Mouse (Mus musculus) cerebellum, postnatal 10 days (tissue): Measurements from ENCODE around the gene Megf11.

Experiments
- DNase-seq, 2 experiments: peaks; one replicate each; pipeline ENCODE4 v3.0.0; 2021; ENCODE audit warnings: mixed read lengths in 2 of 2

Gene Megf11

GRCm38 (mm10) chr9:64385511-64386465 is at the start of gene Megf11:
Gene Megf11 (plus strand): TSS chr9:64385626.
- peak; percentile 79 to 85 for DNase-seq

DNA sequence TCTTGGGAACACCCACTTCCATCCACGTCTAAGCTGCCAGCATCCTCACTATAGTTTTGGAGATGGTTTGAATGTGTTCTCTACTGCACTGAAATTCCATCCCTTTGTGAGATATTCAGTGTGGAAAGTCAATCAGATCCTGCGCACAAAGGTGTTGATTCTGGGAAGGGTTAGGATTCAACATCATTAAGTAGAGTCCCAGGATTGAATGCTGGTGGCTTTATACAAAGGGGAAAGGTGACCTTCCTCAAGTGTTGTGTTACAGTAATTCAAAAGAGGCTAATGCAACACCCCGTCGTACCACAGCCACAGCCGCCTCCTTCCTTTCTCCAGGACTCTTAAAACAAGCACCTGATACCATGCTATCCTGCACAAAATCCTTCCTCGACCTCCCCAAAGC is 49.6 kb upstream of the Megf11 start:
- no peak for DNase-seq

DNA sequence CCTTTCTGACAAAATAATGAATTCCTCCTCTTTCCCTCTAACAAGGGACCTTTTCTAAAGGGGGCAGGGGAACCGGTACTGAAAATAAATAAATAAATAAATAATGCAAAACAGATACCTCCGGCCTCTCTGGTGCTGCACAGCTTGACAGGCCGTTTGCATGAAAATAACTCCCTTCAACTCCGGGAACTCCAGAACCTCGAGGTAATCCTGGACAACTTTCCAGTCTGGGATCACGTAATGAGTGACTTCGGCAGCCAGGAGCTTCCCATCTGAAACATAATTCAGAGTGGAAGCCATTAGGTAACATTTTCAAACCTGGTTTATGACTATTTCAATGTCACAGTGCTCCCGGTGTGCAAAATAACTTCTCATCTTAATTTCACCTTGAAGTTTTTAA is 46.1 kb upstream of the Megf11 start:
- DNase-seq: no peak

- DNase-seq: peak; percentile 86 to 88
Observed at GRCm38 (mm10) chr9:64340351-64341253, 44.8 kb upstream of the Megf11 start.

DNA sequence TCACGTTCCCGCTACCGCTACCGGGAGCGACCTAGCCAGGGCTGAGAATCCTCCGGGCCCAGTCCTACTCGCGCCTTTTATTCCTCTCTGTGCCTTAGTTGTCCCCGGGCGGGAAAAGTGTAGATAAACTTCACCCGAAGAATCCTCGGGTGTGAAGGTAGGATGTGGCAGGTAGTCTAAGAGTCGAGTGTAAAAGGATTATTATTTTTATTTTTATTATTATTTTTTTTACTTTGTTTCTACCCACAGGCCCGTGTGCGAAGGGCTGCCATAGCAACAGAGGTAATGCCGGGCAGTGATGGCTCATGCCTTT is 44.2 kb upstream of the Megf11 start, which contains the start of gene Dis3l:
Dis3l (minus strand) TSS at position 35 of the 313 bp plus-strand sequence.
- DNase-seq: no peak

GRCm38 (mm10) chr9:64341671-64342070 is 43.8 kb upstream of the Megf11 start:
- no peak for DNase-seq

DNA sequence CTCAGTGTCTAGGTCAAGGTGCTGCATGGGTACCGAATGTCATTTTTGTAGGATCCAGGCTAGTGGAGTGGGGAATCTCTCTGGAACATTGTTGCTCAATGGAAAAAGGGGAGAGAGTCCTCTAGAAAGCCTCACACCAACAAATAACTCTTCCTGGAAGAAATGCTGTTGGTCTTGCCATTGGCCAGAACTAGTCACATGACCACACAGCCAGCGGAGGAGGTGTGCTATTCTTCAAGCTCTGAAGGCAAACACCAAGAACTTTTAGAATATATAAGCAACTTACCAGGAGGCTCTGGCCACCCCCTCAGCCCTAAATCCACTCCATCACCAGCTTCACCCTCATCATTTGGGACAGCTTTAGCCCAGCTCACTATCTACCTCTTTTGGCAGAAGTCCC is 41.8 kb upstream of the Megf11 start:
- DNase-seq: no peak

DNA sequence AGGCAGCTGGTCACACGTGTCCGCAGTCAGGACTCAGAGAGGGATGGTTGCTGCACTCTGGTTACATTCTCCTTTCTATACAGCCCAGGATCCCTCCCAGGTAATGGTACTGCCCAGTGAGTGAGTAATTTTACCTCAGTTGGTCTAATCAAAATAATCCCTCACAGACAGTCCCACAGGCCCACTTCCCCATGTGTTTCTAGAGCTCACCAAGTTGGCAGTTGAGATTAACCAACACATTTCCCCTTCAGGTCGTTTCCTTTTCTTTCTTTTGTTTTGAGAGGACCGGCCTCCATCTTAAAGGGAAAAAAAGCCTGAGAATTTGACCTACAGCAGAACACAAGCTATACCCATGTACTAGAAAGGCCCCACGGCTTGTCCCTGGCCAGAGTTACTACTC is 39.5 kb upstream of the Megf11 start:
- DNase-seq: no peak

DNA sequence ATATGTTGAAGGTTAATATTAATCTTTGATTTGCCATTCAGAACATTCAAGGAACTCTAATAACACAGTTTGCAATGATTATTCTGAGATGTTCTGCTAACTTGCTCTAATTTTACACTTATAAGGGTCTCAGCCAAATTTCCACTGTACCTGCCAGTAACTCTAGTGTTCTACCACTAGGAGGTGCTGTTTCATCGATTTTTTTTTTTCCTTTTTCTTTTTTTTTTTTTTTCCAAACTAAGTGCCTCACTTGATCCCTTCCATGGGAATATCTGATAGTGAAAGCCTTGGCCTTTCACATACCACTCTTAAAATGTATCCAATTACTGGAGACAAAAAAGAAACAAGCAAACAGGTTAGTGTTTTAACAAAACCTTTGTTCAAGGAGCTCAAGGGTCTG is 38.0 kb upstream of the Megf11 start:
- peak in 1 of 2 experiments; percentile 63 for DNase-seq

DNA sequence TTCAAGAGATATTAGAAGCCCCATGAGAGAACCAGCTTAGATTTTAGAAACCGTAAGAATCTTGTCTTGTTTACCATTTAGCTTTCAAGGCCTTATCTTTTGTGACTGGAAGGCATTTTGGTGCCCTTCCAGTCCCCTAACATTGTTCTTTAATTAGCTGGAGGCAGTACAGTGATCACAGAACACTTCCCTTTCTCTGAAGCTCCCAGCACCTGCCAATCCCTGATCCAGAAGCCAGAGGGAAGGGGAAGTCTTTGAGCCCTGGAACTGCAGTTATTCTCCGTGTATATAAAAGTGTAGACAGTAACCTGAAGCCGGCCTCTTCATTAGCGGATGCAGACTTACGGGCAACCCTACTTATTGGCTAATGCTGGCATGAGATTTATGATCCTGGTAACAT is 35.9 kb upstream of the Megf11 start:
- DNase-seq: no peak

DNA sequence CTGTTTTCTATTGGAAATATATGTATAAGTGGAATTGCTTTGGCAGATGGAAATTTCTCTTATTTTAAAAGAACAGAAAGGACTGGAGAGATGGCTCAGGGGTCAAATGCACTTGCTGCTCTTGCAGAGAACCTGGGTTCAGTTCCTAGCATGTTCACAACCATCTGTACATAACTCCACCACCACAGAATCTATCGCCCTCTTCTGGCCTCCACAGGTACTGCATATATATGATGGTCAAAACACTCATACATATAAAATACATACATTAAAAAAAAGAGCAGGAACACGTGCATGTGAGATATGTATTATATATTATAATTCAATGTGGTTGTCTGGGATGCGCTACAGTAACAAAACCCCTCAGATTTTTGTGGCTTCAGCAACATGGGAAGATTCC is 34.2 kb upstream of the Megf11 start:
- peak in 1 of 2 experiments; percentile 35 for DNase-seq

DNA sequence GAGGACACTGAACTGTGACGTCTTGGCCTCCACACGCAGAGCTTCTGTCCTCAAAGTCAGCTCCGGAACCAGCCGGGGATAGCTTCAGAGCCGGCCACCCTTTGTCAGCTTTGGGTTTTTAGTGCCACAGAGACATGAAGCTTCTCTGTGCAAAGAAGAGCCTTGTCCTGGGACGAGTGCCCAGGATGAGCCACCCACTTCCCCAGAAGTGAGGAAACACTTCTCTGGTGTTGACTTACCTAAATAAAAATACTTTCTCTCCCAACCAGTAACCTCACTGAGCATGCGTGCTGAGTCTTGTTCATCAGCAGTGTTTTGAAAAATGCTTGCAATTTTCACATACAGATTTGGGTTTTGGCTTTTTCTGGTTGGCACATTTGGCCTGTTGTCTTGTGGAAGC is 29.8 kb upstream of the Megf11 start:
- no peak for DNase-seq

GRCm38 (mm10) chr9:64361231-64361950 is 24.0 kb upstream of the Megf11 start:
- no peak for DNase-seq

DNA sequence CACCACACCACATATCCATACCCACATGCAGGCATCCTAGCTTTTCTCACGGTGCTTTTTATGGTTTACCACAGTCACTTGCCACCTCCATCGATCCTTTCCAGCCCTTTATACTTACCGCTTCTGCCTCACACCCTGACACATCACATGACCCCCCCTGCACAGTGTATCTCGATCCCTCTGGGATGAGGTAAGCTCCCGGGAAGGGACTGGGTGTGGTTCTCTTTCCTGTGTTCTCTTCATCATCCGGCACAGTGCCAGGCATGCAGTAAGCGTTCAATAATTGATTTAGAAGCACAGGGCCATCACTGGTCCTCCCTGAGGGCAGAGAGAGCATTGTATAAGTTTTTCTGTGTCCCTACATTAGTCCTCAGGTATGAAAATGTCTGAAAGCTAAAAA is 15.6 kb upstream of the Megf11 start:
- no peak for DNase-seq

- DNase-seq: no peak
Observed at GRCm38 (mm10) chr9:64371305-64371819, 14.1 kb upstream of the Megf11 start.

- no peak for DNase-seq
Observed at GRCm38 (mm10) chr9:64376380-64376779, 9.0 kb upstream of the Megf11 start.

DNA sequence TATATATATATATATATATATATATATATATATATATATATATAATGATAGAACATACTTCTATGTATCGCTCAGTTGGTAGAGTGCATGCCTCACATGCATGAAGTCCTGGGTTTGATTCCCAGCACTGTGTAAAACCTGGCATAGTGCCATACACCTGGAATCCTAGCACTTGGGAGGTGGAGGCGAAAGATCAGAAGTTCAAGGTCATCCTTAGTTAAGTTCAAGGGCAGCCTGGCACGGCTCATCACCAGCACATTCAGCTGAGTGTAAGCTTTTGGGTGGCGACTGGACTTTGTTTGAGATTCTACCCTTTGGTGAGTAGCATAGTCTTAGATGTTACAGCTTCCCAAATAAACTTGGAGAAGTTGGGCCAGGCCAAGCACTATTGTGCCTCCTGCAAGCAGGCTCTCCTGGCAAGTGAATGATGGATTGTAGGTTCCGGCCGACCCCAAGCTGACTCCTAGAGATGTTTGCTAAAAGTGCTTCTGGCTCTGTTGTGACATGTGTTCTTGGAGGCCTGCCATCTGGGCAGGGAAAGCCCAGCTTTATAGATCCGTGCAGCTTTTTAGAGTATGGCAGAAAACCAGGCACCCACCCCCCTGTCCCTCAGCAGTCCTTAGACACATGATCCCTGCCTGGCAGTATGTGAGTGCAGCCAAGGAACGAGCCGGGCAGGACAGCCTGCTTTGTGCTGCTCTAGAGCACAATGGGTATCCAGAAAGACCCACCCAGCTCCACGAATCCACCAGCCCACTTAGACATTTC is 2.2 kb upstream of the Megf11 start:
- peak; percentile 54 to 56 for DNase-seq

GRCm38 (mm10) chr9:64386466-64387211 is 1.2 kb downstream of the Megf11 start:
- DNase-seq: peak; percentile 73 to 81

DNA sequence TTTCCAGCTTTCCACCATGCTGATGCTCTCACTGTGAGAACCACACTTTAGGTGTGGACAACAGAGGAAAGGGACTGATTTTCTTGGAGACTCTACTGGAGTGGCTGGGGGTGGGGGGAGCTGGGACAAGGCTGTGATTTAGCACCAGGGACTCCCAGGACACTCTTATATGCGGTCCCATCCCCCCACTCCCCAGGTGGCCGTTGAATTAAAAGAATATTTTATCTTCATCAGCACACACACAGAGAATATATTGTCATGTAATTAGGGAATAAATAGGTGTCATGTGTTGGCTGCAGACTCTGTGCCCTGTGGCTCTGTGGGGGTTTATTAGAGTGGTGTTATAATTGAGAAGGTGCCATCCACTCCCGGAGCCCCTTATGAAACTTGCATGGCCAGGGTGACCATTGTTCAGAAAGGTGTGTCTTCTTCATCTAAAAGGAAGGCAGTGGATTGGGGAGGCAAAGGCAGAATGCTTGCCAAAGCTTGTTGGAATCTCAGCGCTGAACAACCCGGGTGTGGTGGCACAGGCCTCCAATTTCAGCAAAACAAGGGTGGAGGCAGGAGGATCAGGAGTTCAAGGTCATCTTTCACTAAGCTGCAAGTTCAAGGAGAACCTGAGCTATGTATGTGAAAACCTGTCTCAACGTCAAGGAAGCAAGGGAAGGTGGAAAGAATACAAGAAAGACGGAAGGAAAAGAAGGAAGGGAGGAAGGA is 4.3 kb downstream of the Megf11 start:
- DNase-seq: no peak

GRCm38 (mm10) chr9:64393914-64394596 is 8.6 kb downstream of the Megf11 start:
- peak; percentile 91 to 93 for DNase-seq
